Mouse (Mus musculus): ENCODE measurements around the gene Kars.

- TF ChIP-seq USF1 (IDR thresholded peaks at IDR 0.05; ENCODE audit: low read depth), result no peak
- TF ChIP-seq MAX (IDR thresholded peaks at IDR 0.05; ENCODE audit: low read depth), result no peak
- TF ChIP-seq E2F4 (IDR thresholded peaks at IDR 0.05; ENCODE audit: insufficient read depth), result no peak
- no peak for TF ChIP-seq POLR2A (IDR thresholded peaks at IDR 0.05; ENCODE audit: insufficient read length, low read depth)
- no peak for TF ChIP-seq TCF12 (IDR thresholded peaks at IDR 0.05; ENCODE audit: insufficient read depth, poor library complexity, severe bottlenecking)
- TF ChIP-seq MYOG (IDR thresholded peaks at IDR 0.05; ENCODE audit: control insufficient read depth in 1 of 3, insufficient read depth in 1 of 3, insufficient read length in 2 of 3, low read depth in 2 of 3), result no peak
- TF ChIP-seq POLR2AphosphoS2 (IDR thresholded peaks at IDR 0.05; ENCODE audit: insufficient read length, low read depth), result no peak
- no peak for TF ChIP-seq SRF (IDR thresholded peaks at IDR 0.05; ENCODE audit: control insufficient read depth, insufficient read length, low read depth)
- no peak for TF ChIP-seq CEBPB (IDR thresholded peaks at IDR 0.05; ENCODE audit: insufficient read depth, poor library complexity, severe bottlenecking)
- no peak for TF ChIP-seq REST (IDR thresholded peaks at IDR 0.05; ENCODE audit: insufficient read depth, insufficient read length)
- no peak for TF ChIP-seq MYOD1 (IDR thresholded peaks at IDR 0.05; ENCODE audit: control insufficient read depth in 1 of 3, insufficient read length in 2 of 3, low read depth in 2 of 3)
- TF ChIP-seq TCF3 (IDR thresholded peaks at IDR 0.05; ENCODE audit: insufficient read length, low read depth), result no peak
These were observed 26.6 kb downstream of the Kars start for GRCm38 (mm10) chr8:111984511-111984910.
